Mouse (Mus musculus): ENCODE measurements around the gene Gstm5.
A peak's percentile ranks its signal among the peaks of the same experiment; 100 is the strongest.

DNA sequence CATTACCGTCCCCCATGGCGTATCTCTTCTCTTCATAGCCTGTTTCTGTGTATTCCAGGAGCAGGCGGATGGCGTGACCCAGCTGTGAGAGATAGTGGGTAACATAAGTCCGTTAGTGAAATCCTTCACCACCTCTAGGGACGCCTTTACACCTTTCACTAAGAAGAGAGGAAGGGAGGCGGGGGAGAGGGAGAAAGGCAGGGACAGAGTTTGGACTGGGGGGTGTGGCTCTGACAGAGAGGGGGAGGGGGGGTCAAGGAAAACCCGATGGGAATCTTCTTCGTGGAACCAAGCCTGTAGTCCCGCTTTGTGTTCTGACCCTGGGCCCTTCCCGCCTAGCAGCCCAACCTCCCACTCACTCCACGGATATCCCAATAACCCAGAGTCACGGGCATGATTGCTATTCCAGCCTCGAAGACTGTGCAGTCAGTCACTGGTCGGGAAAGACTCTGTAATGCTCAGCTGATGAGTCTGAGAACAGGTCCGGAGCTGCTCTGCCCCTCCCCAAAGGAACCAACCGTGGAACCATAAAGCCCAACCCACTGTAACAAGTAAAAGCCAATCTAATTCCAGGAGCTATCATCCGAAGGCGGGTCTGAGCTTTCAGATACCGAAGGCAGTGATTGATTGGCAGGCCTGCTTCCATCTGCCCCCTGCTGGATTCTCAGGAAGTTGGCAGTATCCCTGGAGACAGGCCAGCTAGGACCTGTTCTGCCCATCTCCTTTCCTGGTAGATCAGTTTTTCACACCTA lies 47.8 kb downstream of the Gstm5 start, which contains the start of gene Gstm6:
- peak; percentile 77 for TF ChIP-seq CTCF (conservative IDR thresholded peaks at IDR 0.05; ENCODE audit: insufficient read depth, insufficient read length, low read depth, low read length)
- no peak for TF ChIP-seq POLR2A (IDR thresholded peaks at IDR 0.05; ENCODE audit: low read depth, low read length)

Data from kidney, adult 2 months (tissue).